Mouse (Mus musculus) adrenal gland, adult 18-20 months (tissue): Measurements from ENCODE around the gene Prkn. TPM values are rescaled to one million over a fixed set of nuclear protein-coding genes. Genes with fewer than 3 reads are reported as not detected.

Experiments used
- DNase-seq, 2 experiments: peaks; one replicate each; pipeline ENCODE4 v3.0.0; 2021 to 2022; ENCODE audit warnings: low spot score in 2 of 2
- total RNA-seq, 2 experiments: library from RNA; stranded (reverse); gene quantifications; 1 replicate in 1 of 2; 2 replicates in 1 of 2; pipeline ENCODE4 v1.2.3; 2021

The Prkn gene
- total RNA-seq, 2 experiments from 2014 or later: 10.2 to 13.8 TPM

DNA sequence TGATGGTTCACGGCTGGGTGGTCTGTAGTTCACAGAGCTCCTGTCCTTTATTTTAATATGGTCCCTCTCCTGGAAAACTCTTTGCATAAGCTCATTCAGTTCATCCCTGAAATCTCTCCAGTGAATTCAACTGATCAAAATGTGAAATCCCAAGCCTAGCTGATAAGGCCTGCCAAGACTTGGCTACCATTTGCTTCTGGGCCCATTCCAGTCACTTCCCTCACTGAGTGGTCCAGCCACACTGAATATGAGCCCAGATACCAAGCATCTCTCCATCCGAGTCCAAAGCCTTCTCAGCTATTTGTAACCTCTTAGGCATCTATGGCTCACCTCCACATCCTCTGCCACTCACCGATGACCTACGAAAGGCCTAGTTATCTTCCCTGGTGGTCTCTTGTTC is 427.8 kb downstream of the Prkn start:
- DNase-seq: no peak

DNA sequence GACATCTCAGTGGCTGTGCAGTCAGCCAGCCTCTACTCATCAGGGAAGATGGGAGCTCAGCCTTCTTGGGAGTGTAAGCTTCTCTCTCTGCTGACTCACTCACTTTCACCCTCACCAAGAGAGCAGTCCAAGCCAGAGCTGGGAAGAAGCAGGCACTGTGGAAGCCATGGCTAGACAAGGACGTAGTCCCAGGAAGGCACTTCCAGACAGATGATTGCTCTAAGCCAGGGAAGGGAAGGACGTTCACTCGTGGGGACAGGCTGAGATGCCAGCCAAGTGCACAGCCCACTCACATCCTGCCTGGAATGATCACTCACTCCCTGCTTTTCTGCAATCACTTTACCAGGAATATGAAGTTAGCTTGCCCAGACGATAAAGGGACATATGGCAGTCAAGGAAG is 430.0 kb downstream of the Prkn start:
- no peak for DNase-seq

DNA sequence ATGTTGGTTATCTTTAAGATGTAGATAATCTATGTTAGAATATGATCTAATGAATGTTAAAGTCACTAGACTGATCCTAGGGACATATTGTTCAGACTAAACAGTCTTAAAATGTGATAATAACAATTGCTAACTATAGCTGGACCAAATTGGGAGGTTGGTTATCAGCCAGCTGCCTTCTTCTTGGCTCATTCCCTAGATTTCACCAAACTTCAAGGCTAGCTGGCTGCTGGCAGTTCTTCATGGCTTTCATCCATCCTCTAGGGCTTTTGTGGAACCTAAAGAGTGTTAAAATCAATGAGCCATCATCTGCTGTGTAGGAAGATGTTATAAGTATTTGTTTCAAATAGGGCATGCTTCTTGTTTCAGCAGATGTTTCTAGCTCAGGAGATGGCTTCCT is 431.7 kb downstream of the Prkn start:
- DNase-seq: no peak

DNA sequence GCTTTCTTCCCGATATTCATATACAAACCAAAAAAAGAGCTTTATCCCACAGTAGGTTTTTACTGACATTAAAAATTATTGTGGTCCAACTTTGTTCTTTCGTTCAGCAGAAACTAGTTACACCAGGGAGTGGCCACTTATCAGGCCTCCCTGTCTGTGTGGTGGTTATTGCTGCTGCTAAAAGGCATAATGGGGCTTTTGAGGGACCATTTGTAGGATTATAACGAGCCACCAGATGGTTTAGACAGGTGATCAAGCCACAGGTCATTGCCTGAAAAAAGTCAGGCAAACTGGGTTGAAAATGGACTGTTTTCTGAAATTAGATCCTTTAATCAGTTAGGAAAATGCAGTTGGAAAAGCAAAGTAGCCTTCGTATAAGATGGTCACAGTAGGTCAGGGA is 444.1 kb downstream of the Prkn start:
- no peak for DNase-seq

DNA sequence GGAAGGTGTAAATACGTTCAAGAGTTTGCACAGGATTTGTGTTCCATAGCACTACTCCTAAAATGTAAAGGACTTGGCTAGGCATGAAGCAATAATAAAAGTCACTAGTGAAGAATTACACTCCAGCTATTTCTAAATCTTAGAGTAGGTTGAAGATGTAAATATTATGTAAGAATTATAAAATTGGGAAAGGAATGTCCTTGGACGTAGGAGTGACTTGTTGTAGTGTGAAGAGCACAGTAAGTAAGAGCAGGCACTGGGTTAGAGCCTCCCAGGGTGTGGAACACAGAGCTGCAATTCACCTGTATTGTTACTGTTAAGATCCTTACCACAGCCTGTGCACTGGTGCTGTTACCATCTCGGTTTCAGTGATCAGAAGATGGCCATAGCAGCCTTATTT is 450.0 kb downstream of the Prkn start:
- DNase-seq: no peak

DNA sequence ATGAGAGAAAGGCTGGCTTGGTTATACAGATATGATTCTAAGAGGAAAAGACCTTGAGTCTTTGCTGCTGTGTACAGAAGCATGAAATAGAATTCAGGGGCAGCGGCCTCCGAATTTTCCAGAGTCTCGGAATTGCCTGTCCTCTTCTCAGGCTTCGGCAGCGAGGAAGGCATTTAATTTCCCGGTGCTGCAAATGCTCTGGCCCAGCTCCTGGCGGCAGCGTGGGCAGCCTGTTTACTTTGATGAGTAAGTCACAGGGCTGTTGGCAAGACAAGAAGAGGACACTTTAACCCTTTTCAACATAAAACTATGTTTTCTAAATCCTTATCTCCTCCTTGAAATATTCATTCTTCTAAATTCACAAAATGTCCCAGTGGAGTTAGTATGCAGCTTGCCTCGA is 462.9 kb downstream of the Prkn start:
- DNase-seq: peak; percentile 30 to 34

DNA sequence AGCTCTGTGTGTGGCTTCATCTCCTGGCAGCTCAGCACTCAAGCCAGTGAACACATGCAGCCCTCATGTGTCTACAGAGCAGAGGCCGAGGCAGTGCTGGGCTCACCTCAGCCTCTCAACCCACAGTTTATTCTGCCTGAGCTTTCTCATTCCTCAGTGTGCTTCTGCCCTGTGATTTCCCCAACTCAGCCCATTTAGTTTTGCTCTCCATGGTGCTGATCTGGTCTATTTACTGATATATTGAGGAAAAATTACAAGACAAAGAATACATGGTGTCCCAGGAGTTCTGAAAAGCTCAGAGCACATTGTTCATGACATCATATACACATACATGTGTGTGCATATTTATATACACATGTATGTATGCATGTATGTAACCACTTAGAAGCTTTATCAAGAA is 469.7 kb downstream of the Prkn start:
- no peak for DNase-seq

DNA sequence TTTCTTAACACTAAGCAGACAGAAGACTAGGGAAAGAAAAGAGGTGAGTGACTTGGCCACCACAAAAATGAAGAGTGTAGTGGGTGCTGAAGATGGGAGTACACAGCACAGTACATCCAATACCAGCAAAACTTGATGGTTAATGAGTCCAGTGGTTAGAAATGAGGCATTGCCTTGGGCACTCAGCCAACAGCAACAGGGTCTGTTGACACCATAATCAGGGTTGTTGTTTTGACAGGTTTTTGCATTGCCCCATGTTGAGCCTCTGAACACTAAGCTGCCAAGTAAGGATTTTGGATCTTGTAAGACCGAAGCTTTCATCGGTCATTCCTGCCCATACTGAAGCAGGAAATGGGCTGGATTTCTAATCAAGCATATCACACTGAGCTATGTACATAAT is 474.0 kb downstream of the Prkn start:
- no peak for DNase-seq

DNA sequence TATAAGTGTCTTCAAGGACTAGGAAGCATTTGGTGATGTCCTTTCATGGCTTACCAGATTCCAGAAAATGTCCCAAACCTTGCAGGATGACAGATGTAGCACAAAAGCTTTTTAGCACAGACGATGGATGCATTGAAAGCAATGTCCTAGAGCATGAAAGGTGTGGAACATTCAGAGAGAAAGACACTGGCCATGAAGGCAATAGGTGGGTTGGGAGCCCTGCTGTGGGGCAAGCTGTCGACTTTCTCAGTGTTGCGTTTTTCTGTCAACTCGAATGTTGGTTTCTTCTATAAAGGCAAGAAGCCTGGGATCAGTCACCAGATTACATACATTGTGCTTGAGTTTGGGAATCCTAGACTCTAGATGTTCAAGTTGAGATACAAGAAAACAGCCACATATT is 475.5 kb downstream of the Prkn start:
- no peak for DNase-seq

DNA sequence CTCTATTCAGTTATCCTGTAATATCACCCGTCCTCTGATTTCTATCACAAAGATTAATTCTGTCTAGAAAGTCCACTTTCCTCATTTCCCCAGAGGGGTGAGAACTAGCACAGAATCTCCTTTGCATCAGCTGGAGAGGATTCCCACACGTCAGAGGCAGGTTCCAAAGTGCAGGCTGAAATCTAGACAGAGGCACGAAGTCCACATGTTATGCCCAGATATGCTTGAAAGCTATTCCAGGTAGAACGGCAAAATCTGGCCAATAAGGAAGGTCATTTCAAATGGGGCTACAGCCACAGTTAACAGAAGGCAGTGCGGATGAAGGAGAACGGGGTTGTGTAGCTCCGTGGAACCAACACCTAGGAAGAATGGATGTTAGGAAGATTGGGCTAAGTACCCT is 478.8 kb downstream of the Prkn start:
- no peak for DNase-seq

DNA sequence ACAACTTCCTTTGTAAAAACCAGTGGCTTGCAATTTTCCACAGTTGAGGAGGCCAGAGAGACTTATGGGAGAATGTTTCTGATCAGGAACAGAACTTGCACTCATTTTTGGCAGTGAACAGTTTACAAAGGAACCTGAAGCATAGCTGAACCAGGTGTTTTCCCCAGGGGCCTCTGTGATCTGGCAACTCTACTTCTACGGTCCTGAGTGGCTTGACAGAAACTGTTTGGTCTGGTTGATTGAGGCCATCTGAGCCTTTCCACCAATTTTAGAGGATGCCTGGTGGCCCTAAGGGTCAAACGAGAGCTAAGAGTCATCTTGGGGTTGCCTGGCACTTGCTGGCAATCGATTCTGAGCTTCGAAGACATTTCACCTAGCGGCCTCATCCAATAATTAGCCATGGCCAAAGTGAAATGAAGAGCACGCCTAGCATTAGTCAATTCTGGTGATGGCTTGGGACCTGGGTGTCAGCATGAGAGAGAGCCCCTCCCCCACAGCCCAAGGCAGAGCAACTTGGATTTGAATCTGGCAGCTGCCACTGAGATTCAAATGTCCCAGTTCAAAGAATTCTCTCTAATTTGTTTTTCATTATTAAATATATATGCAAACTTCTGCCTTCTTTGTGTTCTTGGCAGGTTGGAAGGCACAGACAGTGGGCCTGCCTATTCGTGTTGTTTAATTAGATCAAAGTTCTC is 479.6 kb downstream of the Prkn start:
- DNase-seq: no peak

DNA sequence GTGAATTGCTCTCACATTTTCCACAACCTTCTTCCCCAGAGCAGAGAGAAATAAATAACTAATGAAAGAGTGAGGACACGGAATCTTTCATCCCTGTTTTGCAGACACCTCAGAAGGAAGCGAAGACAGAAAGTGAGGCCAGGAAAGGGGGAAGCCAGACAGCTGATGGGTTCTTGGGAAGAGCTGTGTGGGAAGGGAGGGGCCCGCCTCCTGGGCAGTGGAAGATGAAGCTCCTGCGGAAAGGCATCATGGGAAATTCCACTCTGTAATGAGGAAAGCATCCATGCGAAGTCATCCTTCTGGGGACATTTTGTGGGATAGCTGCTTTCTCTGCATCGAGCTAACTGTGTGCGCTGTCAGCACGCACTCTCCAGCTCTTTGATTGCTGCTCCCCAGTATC is 491.9 kb downstream of the Prkn start:
- DNase-seq: no peak

DNA sequence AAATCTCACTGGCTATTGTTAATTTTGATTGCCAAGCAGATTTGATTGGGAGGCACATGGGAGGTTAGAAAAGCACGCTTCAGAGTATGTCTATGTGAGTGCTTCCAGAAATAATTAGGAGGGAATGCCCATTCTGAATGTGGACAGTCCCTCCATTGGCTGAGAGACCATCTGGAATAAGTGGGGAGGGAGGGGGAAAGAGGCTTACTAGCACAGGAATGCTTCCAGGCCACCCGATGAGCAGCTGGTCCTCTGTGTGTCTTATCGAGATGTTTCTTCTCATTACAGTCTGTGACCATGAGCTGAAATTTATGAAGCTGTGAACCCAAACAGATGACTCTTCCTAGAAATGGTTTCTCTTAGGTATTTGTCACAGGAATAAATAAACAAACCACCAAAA is 493.6 kb downstream of the Prkn start:
- no peak for DNase-seq

DNA sequence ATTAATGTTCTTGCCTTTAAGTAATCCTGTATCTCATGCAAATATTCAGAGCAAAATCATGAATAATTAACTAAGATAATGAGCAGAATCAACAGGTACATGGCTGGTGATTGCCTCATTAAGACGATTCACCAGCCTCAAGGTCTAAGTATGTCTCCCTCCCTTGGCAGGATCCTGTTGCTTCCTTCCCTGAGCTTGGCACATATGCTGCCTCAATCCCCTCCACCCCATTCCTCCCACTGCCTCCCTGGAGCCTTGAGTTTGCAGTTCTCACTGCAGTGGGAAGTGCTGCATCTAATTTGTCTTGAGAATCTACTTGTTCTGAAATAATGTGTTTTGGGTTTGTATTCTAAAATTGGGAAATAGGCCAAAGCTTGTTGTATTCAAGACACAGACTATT is 496.0 kb downstream of the Prkn start:
- no peak for DNase-seq

DNA sequence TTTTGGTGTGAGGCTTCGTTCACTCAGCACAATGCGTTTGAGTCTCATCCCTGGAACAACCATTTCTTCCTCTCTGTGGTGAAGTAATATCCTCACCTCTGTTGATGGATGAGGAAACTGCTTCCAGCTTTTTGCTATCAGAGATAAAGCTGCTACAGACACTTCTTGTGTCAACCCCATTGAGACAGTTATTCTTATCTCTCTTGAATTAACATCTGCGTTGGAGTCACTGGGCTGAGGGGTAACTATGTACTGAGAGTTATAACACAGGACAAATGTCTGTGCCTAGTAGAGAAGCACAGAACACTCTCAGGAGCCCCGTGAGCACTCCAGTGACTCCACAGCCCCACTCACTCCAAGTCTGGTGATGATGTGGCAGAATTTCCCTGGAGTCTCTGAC is 500.2 kb downstream of the Prkn start:
- DNase-seq: no peak

DNA sequence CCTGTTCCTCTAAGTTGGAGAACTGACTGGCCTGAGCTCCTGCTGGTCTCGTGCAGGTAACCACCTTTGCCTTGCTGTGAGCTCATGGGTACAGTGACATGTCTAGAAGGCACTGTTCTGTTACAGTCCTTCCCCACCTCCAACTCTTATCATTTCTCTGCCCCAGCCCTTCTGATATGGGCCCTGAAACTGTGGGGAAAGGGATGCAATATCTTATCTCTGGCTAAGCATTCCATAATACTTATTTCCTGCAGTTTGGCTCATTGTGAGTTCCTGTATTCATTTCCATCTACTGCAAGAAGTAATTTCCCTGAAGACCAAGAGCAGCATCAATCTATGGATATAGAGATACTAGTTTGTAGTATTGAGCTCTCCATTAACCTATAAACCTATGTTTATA is 506.1 kb downstream of the Prkn start:
- no peak for DNase-seq

DNA sequence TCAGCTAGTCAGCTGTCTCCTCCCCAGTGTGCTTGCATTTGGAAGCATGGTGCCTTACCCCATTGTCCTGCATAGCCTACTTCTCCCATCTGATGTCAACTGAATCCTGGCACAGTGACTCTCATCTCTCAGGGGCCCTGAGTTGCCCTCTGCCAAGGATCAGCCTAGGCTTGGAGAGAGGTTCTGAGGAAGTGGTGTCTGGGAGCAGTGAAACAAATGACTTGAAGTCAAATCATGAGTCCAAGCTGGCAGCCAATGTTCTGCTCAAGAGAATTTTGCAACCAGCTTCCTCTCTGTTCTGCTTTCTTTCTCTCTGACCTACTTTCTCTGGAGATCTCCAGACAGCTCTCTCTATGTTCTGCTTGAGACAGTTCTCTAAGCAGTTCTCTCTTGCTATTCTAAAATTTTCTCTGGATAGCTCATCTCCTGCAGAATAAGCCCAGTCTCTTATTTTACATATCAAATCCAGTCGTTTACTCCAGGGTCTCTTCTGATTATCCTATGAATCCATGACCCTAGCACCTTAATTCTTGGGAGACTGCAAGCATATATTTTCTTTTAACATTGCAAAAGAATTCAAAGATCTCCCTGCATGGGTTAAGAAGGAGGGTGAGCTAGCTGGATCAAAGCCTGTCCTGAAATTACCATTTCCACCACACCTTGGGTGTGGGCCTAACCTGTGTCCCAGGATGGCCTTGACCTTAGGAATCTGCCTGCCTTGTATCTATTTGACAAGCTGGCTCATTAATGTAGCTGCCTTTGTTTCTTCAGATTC is 512.8 kb downstream of the Prkn start:
- DNase-seq: no peak

DNA sequence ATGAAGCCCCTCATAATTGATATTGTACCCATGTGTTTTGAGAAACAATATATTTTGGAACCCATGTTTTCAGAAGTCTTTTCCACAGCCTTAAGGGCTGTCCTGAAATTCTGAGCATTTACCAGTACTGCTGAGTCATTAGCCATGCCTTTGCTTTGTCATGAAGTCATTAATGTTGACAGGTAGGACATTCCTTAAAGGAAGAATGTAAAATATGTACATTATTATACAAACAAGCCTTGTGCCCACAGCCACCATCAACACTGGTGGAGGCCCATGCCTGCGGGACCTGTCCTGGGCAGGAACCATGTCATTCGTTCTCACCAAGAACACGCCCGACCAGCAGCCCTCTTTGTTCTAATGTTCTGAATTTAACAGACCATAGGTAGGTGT is 513.4 kb downstream of the Prkn start:
- DNase-seq: no peak

DNA sequence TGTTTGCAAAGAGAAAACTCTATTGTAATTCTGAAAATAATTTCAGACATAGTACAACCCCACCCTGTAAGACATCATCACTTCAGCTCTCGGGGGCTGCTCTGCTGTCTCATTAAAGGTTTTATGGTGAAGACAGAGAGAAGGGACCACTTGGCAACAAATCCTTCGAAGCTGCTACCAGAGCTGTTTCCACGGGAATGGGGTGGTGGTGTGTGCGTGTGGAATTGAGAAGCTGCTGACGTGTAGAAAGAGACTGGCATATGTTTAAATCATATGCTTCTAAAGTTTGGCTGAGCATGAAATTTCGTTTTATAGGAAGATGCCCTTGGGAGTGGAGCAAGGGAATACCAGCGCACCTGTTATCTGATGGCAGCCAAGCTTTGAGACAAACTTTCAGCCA is 514.2 kb downstream of the Prkn start:
- no peak for DNase-seq

DNA sequence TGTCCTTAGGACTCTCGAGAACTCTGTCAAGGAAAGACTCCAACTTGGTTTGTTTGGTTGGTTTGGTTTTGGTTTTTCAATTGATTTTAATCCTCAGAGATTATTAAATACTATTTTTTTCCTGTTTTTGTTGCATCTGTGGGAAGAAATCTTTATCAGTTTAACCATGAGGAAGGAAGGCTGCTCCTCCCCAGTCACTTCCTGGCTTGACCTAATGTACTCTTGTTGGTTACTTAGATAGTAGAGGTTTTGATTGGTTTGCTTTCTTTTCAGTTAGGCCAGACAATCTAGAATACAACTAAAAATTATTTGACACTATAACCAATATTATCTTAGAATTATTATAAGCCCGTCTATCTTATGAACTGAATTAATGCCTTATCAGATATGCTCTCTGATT is 535.3 kb downstream of the Prkn start:
- DNase-seq: no peak

DNA sequence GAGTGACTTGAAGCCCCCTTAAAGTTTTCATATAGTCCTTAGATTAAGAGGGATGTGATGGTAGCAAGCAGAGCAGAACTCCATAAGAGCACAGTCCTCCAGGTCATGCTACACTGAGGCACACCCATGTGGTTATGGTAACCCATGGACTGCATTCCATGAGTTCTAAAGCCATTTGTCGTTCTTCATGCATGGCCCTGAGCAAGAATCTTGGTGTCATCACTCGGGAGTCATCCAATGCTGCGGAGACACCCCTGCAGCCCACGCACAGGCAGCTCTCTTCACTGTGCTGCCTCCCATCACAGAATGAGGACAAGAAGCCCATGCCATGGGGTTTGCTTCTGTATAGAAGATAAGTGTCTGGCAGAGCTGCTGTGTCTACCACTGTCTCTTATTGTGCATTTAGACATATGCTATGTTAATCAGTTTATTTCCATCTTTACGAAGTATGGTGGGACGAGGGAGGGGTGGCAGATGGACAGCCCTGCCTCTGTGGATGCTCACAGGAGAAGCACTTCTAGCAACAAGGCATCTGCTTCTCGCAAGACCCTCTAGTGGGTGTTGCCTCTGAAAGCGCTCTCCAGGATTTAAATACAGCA is 543.3 kb downstream of the Prkn start:
- DNase-seq: no peak

DNA sequence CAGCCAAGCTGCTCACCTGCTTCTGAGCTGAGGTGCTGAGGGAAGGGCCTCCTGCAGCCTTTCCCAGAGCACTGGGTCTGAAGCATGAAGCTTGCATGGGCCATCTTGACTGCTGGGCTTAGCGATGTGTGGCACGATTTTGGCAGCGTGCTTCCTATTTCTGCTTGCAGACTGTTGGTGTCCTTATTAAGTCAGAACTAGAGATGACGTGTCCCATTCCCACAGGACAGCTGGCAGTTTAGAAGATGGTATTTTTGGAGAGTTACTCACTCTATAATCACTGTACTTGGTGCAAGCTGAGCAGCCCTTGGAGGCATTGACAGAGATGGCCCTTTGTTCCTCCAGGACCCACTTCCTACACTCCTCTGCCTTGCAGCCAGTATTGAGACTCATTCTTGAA is 545.1 kb downstream of the Prkn start:
- no peak for DNase-seq
